Mouse (Mus musculus): ENCODE data around the gene Arl3. TPM values are rescaled to one million over a fixed set of nuclear protein-coding genes. Genes with fewer than 3 reads are reported as not detected.

The Arl3 gene
- polyA plus RNA-seq, 1 experiment from 2014 or later = 85.4 TPM

- H3K4me1 ChIP-seq (ENCODE audit: insufficient read depth) = no peaks in the 10 kb centered on the region
- DNase-seq = no peak
- no peak overlapping the region for H3K9ac ChIP-seq
- no peak for ATAC-seq (ENCODE audit: insufficient read depth)
- H3K36me3 ChIP-seq (ENCODE audit: insufficient read depth) = no peaks in the 10 kb centered on the region
- no peak overlapping the region for H3K27ac ChIP-seq (ENCODE audit: low read depth)
- 70% methylated on average over 14 of the region's 14 CpGs for whole genome bisulfite sequencing
- H3K9me3 ChIP-seq (ENCODE audit: low read depth, low read length) = no peaks in the 10 kb centered on the region
- no peak overlapping the region for H3K4me2 ChIP-seq
- H3K27me3 ChIP-seq (ENCODE audit: insufficient read depth, low read length) = no peaks in the 10 kb centered on the region
- H3K4me3 ChIP-seq (ENCODE audit: low read depth, low read length) = no peak overlapping the region
- no peak for TF ChIP-seq CTCF (IDR thresholded peaks at IDR 0.05; ENCODE audit: low read depth)
These were observed 8.9 kb downstream of the Arl3 start for GRCm38 (mm10) chr19:46564043-46564462.

GRCm38 (mm10) chr19:46563603-46564002, 9.4 kb downstream of the Arl3 start:
- no peak for ATAC-seq (ENCODE audit: insufficient read depth)
- DNase-seq = no peak
- H3K36me3 ChIP-seq (ENCODE audit: insufficient read depth) = no peaks in the 10 kb centered on the region
- no peak overlapping the region for H3K9ac ChIP-seq
- TF ChIP-seq CTCF (IDR thresholded peaks at IDR 0.05; ENCODE audit: low read depth) = no peak
- H3K4me2 ChIP-seq = no peak overlapping the region
- WGBS = 70% methylated on average over 4 of the region's 4 CpGs
- no peak overlapping the region for H3K4me3 ChIP-seq (ENCODE audit: low read depth, low read length)
- H3K27ac ChIP-seq (ENCODE audit: low read depth) = no peak overlapping the region
- no peaks in the 10 kb centered on the region for H3K9me3 ChIP-seq (ENCODE audit: low read depth, low read length)
- H3K4me1 ChIP-seq (ENCODE audit: insufficient read depth) = no peaks in the 10 kb centered on the region
- H3K27me3 ChIP-seq (ENCODE audit: insufficient read depth, low read length) = no peaks in the 10 kb centered on the region

- Histone ChIP-seq H3K36me3 (ENCODE audit: insufficient read depth) (peaks cover 4% of the 10 kb centered on the region), H3K27ac (ENCODE audit: low read depth) (no peak overlapping the region), H3K4me3 (ENCODE audit: low read depth, low read length) (no peak overlapping the region), H3K27me3 (ENCODE audit: insufficient read depth, low read length) (no peaks in the 10 kb centered on the region), H3K4me2 (no peak overlapping the region), H3K4me1 (ENCODE audit: insufficient read depth) (no peaks in the 10 kb centered on the region), H3K9ac (no peak overlapping the region), H3K9me3 (ENCODE audit: low read depth, low read length) (no peaks in the 10 kb centered on the region)
- 87% methylated on average over 14 of the region's 14 CpGs for WGBS
- DNase-seq (no peak), ATAC-seq (ENCODE audit: insufficient read depth) (no peak)
- TF ChIP-seq CTCF (IDR thresholded peaks at IDR 0.05; ENCODE audit: low read depth) = no peak
These were observed 10.2 kb downstream of the Arl3 start for GRCm38 (mm10) chr19:46562581-46563515.

- peak; percentile 88 for DNase-seq
- Histone ChIP-seq H3K4me1 (ENCODE audit: insufficient read depth) (no peaks in the 10 kb centered on the region), H3K4me2 (no peak overlapping the region), H3K27ac (ENCODE audit: low read depth) (no peak overlapping the region), H3K4me3 (ENCODE audit: low read depth, low read length) (no peak overlapping the region), H3K9ac (no peak overlapping the region), H3K36me3 (ENCODE audit: insufficient read depth) (peaks cover 11% of the 10 kb centered on the region), H3K9me3 (ENCODE audit: low read depth, low read length) (no peaks in the 10 kb centered on the region), H3K27me3 (ENCODE audit: insufficient read depth, low read length) (no peaks in the 10 kb centered on the region)
- ATAC-seq (ENCODE audit: insufficient read depth) = no peak
- peak; percentile 80 for TF ChIP-seq CTCF (IDR thresholded peaks at IDR 0.05; ENCODE audit: low read depth)
- 23% methylated on average over 1 of the region's 1 CpGs for WGBS
These were observed 10.9 kb downstream of the Arl3 start for GRCm38 (mm10) chr19:46562132-46562531.

GRCm38 (mm10) chr19:46558631-46559030, 14.4 kb downstream of the Arl3 start:
- no peak for ATAC-seq (ENCODE audit: insufficient read depth)
- WGBS = 65% methylated on average over 12 of the region's 12 CpGs
- no peaks in the 10 kb centered on the region for H3K27me3 ChIP-seq (ENCODE audit: insufficient read depth, low read length)
- H3K9ac ChIP-seq = no peak overlapping the region
- H3K4me3 ChIP-seq (ENCODE audit: low read depth, low read length) = no peak overlapping the region
- H3K36me3 ChIP-seq (ENCODE audit: insufficient read depth) = peaks cover 35% of the 10 kb centered on the region
- TF ChIP-seq CTCF (IDR thresholded peaks at IDR 0.05; ENCODE audit: low read depth) = no peak
- no peaks in the 10 kb centered on the region for H3K9me3 ChIP-seq (ENCODE audit: low read depth, low read length)
- H3K4me2 ChIP-seq = no peak overlapping the region
- peaks cover 2% of the 10 kb centered on the region; the same call in 1 of the 2 replicates for H3K4me1 ChIP-seq (ENCODE audit: insufficient read depth)
- no peak for DNase-seq
- no peak overlapping the region for H3K27ac ChIP-seq (ENCODE audit: low read depth)

GRCm38 (mm10) chr19:46558009-46558408, 15.0 kb downstream of the Arl3 start:
- no peak overlapping the region for H3K4me3 ChIP-seq (ENCODE audit: low read depth, low read length)
- peaks cover 7% of the 10 kb centered on the region; the same call in 1 of the 2 replicates for H3K4me1 ChIP-seq (ENCODE audit: insufficient read depth)
- 73% methylated on average over 8 of the region's 8 CpGs for WGBS
- H3K27me3 ChIP-seq (ENCODE audit: insufficient read depth, low read length) = no peaks in the 10 kb centered on the region
- ATAC-seq (ENCODE audit: insufficient read depth) (no peak), DNase-seq (no peak)
- H3K27ac ChIP-seq (ENCODE audit: low read depth) = no peak overlapping the region
- H3K36me3 ChIP-seq (ENCODE audit: insufficient read depth) = peaks cover 35% of the 10 kb centered on the region
- no peaks in the 10 kb centered on the region for H3K9me3 ChIP-seq (ENCODE audit: low read depth, low read length)
- no peak overlapping the region for H3K4me2 ChIP-seq
- no peak overlapping the region for H3K9ac ChIP-seq
- TF ChIP-seq CTCF (IDR thresholded peaks at IDR 0.05; ENCODE audit: low read depth) = no peak

- WGBS = 36% methylated on average over 11 of the region's 11 CpGs
- H3K9ac ChIP-seq = no peak overlapping the region
- H3K4me3 ChIP-seq (ENCODE audit: low read depth, low read length) = no peak overlapping the region
- peaks cover 61% of the 10 kb centered on the region for H3K36me3 ChIP-seq (ENCODE audit: insufficient read depth)
- ATAC-seq (ENCODE audit: insufficient read depth) (peak; percentile 75), DNase-seq (peak; percentile 88)
- H3K9me3 ChIP-seq (ENCODE audit: low read depth, low read length) = no peaks in the 10 kb centered on the region
- TF ChIP-seq CTCF (IDR thresholded peaks at IDR 0.05; ENCODE audit: low read depth) = no peak
- 0 out of 2 replicates have a peak overlapping the region, but pooled peaks have one; percentile 23 for H3K4me2 ChIP-seq
- H3K27ac ChIP-seq (ENCODE audit: low read depth) = no peak overlapping the region
- H3K27me3 ChIP-seq (ENCODE audit: insufficient read depth, low read length) = no peaks in the 10 kb centered on the region
- peaks cover 7% of the 10 kb centered on the region; the same call in 1 of the 2 replicates for H3K4me1 ChIP-seq (ENCODE audit: insufficient read depth)
These were observed 19.4 kb downstream of the Arl3 start for GRCm38 (mm10) chr19:46553541-46553955.

Data from lung, embryonic 14.5 days (tissue).